ENCODE assay signal across 11 mouse cellular contexts in genomic region chr15:81927741-81928140, GRCm38 (mm10). TPM values are rescaled to one million over a fixed set of nuclear protein-coding genes. Genes with fewer than 3 reads are reported as not detected.
DNase-seq lines count a peak whose midpoint lies in the region; ATAC-seq and TF ChIP-seq lines count a peak whose summit lies in the region.
"Had no signal": no experiment of that assay in that cellular context is flagged by ENCODE, and none has a peak within 500 bp of the region (broad histone marks: within the 10 kb centered on the region; RNA-seq: fewer than 3 reads in every experiment).

No protein-coding gene starts in this region.

- no peak overlapping the region for H3K9ac ChIP-seq in hindbrain, embryonic 12.5 days
- no peak overlapping the region; the same call in 1 of the 2 replicates for H3K9ac ChIP-seq in CH12.LX (ENCODE audit: insufficient read depth, low read depth)
- no peak overlapping the region for H3K9ac ChIP-seq in forebrain, embryonic 15.5 days (replicated peaks)
- no peak overlapping the region for H3K9ac ChIP-seq in midbrain, embryonic 15.5 days
- H3K9ac ChIP-seq: embryonic facial prominence, embryonic 12.5 days had no signal

- in situ Hi-C loops in CH12.LX (cut with MboI; ENCODE audit: low pct_ligation_motif_present, low pct_unique_long_range_greater_than_20kb, low sequenced_read_pairs), result no loop called here

- peaks cover 11% of the 10 kb centered on the region; the same call in 1 of the 2 replicates for H3K36me3 ChIP-seq in hindbrain, embryonic 10.5 days
- H3K36me3 ChIP-seq in hindbrain, embryonic 12.5 days, result no peaks in the 10 kb centered on the region
- peaks cover 6 to 15% of the 10 kb centered on the region in 2 experiments for H3K36me3 ChIP-seq in CH12.LX (replicated peaks in 1 of 2; ENCODE audit: control insufficient read depth in 1 of 2, insufficient read depth in 1 of 2, low read length in 1 of 2)
- H3K36me3 ChIP-seq in forebrain, embryonic 15.5 days, result no peaks in the 10 kb centered on the region; the same call in 1 of the 2 replicates
- H3K36me3 ChIP-seq in midbrain, embryonic 15.5 days (replicated peaks), result no peaks in the 10 kb centered on the region
- H3K36me3 ChIP-seq: embryonic facial prominence, embryonic 12.5 days had no signal

- TF ChIP-seq POLR2A in CH12.LX (IDR thresholded peaks at IDR 0.05; ENCODE audit: low read depth, low read length), result 0 out of 2 replicates have a peak, but pooled peaks have one; percentile 6

- dilution Hi-C loops in CH12.LX (cut with MboI; ENCODE audit: extremely low pct_ligation_motif_present, extremely low pct_unique_long_range_greater_than_20kb, low sequenced_read_pairs), result no loop called here

- no peak for ATAC-seq in hindbrain, embryonic 12.5 days (ENCODE audit: low FRiP score)
- no peak for ATAC-seq in forebrain, embryonic 15.5 days (replicated peaks)
- ATAC-seq in midbrain, embryonic 15.5 days (replicated peaks), result no peak

- H3K9me3 ChIP-seq in hindbrain, embryonic 10.5 days, result no peaks in the 10 kb centered on the region
- H3K9me3 ChIP-seq in hindbrain, embryonic 12.5 days (replicated peaks), result no peaks in the 10 kb centered on the region
- no peaks in the 10 kb centered on the region for H3K9me3 ChIP-seq in CH12.LX (replicated peaks; ENCODE audit: low read length)
- H3K9me3 ChIP-seq in forebrain, embryonic 15.5 days, result no peaks in the 10 kb centered on the region
- no peaks in the 10 kb centered on the region for H3K9me3 ChIP-seq in midbrain, embryonic 15.5 days
- H3K9me3 ChIP-seq: embryonic facial prominence, embryonic 12.5 days; G1E had no signal

- H3K27me3 ChIP-seq in hindbrain, embryonic 10.5 days (ENCODE audit: insufficient read depth, poor library complexity, severe bottlenecking), result no peaks in the 10 kb centered on the region; the same call in 1 of the 2 replicates
- H3K27me3 ChIP-seq in hindbrain, embryonic 12.5 days, result no peaks in the 10 kb centered on the region
- H3K27me3 ChIP-seq in CH12.LX (replicated peaks), result no peaks in the 10 kb centered on the region
- H3K27me3 ChIP-seq in forebrain, embryonic 15.5 days, result no peaks in the 10 kb centered on the region
- no peaks in the 10 kb centered on the region for H3K27me3 ChIP-seq in midbrain, embryonic 15.5 days (replicated peaks)
- H3K27me3 ChIP-seq: embryonic facial prominence, embryonic 12.5 days had no signal

- peaks cover 23% of the 10 kb centered on the region for H3K79me2 ChIP-seq in CH12.LX (replicated peaks; ENCODE audit: control insufficient read depth, extremely low read depth, insufficient read depth, poor library complexity, severe bottlenecking)

- WGBS in hindbrain, embryonic 10.5 days, result 69% methylated on average over 4 of the region's 4 CpGs
- 52% methylated on average over 4 of the region's 4 CpGs for WGBS in hindbrain, embryonic 12.5 days
- 26% methylated on average over 4 of the region's 4 CpGs for WGBS in forebrain, embryonic 15.5 days
- WGBS in midbrain, embryonic 15.5 days, result 49% methylated on average over 4 of the region's 4 CpGs

- no peak for TF ChIP-seq RAD21 in CH12.LX (IDR thresholded peaks at IDR 0.05; ENCODE audit: low read depth, low read length)

- peaks cover 33% of the 10 kb centered on the region for H3K4me1 ChIP-seq in hindbrain, embryonic 10.5 days (replicated peaks)
- peaks cover 21% of the 10 kb centered on the region for H3K4me1 ChIP-seq in hindbrain, embryonic 12.5 days
- H3K4me1 ChIP-seq in CH12.LX (ENCODE audit: control insufficient read depth in 1 of 2, insufficient read depth in 2 of 2), result peaks cover 18 to 52% of the 10 kb centered on the region in 2 experiments
- peaks cover 31% of the 10 kb centered on the region for H3K4me1 ChIP-seq in forebrain, embryonic 15.5 days
- peaks cover 34% of the 10 kb centered on the region for H3K4me1 ChIP-seq in midbrain, embryonic 15.5 days

- TF ChIP-seq CTCF in CH12.LX (conservative IDR thresholded peaks at IDR 0.05 in 1 of 2, IDR thresholded peaks at IDR 0.05 in 1 of 2; ENCODE audit: low read depth in 2 of 2, low read length in 2 of 2), result no peak

- no peak overlapping the region for H3K4me2 ChIP-seq in hindbrain, embryonic 12.5 days (replicated peaks)
- peak overlapping the region; percentile 37 for H3K4me2 ChIP-seq in CH12.LX (ENCODE audit: insufficient read depth, low read depth, poor library complexity, severe bottlenecking)
- no peak overlapping the region for H3K4me2 ChIP-seq in forebrain, embryonic 15.5 days (replicated peaks)
- H3K4me2 ChIP-seq in midbrain, embryonic 15.5 days, result no peak overlapping the region
- H3K4me2 ChIP-seq: embryonic facial prominence, embryonic 12.5 days had no signal

- DNase-seq in hindbrain, embryonic 10.5 days (ENCODE audit: low spot score), result no peak
- no peak for DNase-seq in CH12.LX (ENCODE audit: extremely low read depth)
- no peak for DNase-seq in embryo, embryonic 10 days (ENCODE audit: low spot score)
- DNase-seq in layer of hippocampus, postnatal 36 days, result no peak
- no peak for DNase-seq in urinary bladder, adult 2 months (ENCODE audit: low spot score)

- no peak overlapping the region for H3K4me3 ChIP-seq in hindbrain, embryonic 10.5 days
- no peak overlapping the region for H3K4me3 ChIP-seq in hindbrain, embryonic 12.5 days
- H3K4me3 ChIP-seq in CH12.LX (replicated peaks in 1 of 3; ENCODE audit: low read depth in 2 of 3, low read length in 2 of 3, poor library complexity in 1 of 3), result no peak overlapping the region
- no peak overlapping the region for H3K4me3 ChIP-seq in forebrain, embryonic 15.5 days
- H3K4me3 ChIP-seq in midbrain, embryonic 15.5 days, result no peak overlapping the region
- H3K4me3 ChIP-seq: embryonic facial prominence, embryonic 12.5 days had no signal

- TF ChIP-seq EP300 in CH12.LX (IDR thresholded peaks at IDR 0.05; ENCODE audit: low read length), result 0 out of 2 replicates have a peak, but pooled peaks have one; percentile 32

- peak overlapping the region; percentile 36; the same call in 1 of the 2 replicates for H3K27ac ChIP-seq in hindbrain, embryonic 10.5 days
- no peak overlapping the region for H3K27ac ChIP-seq in hindbrain, embryonic 12.5 days
- H3K27ac ChIP-seq in CH12.LX (ENCODE audit: insufficient read depth, low read depth), result peak overlapping the region; percentile 91
- peak overlapping the region; percentile 87 for H3K27ac ChIP-seq in forebrain, embryonic 15.5 days (replicated peaks)
- peak overlapping the region; percentile 84 for H3K27ac ChIP-seq in midbrain, embryonic 15.5 days
- H3K27ac ChIP-seq: embryonic facial prominence, embryonic 12.5 days had no signal

RNA-seq across cellular contexts. Expression of gene Polr3h, which starts 1.7 kb away (rescaled TPM):
- polyA plus RNA-seq in hindbrain, embryonic 10.5 days (2016; fragmentation: Nextera tagmentation; extraction: Ambion mirVana), result 84.8 and 86.3 TPM in 2 replicates
- 58.0 and 58.4 TPM in 2 replicates for polyA plus RNA-seq in hindbrain, embryonic 12.5 days (2016; fragmentation: Nextera tagmentation; extraction: Ambion mirVana)
- total RNA-seq in CH12.LX (2012; rRNA removed) (59.3 and 64.9 TPM in 2 replicates), CH12.LX (2014; rRNA removed) (40.5 and 40.7 TPM in 2 replicates)
- 153 and 224 TPM in 2 replicates for polyA plus RNA-seq in CH12.LX (2012; ENCODE audit: insufficient read length, low read depth)
- 89.8 and 91.2 TPM in 2 replicates for polyA plus RNA-seq in forebrain, embryonic 15.5 days (2015; fragmentation: Nextera tagmentation; extraction: Ambion mirVana)
- 81.5 and 83.1 TPM in 2 replicates for polyA plus RNA-seq in midbrain, embryonic 15.5 days (2015; fragmentation: Nextera tagmentation; extraction: Ambion mirVana)
- 10 to 100 TPM; 44.5 to 48.2 TPM for total RNA-seq in layer of hippocampus, postnatal 36 days (2021)
- 17.2 and 17.4 TPM in 2 replicates for polyA plus RNA-seq in urinary bladder, adult 2 months (2012; rRNA removed)

RNA-seq across cellular contexts. Expression of gene Csdc2, which starts 8.8 kb away (rescaled TPM):
- polyA plus RNA-seq in hindbrain, embryonic 10.5 days (2016; fragmentation: Nextera tagmentation; extraction: Ambion mirVana), result 13.8 and 33.7 TPM in 2 replicates
- polyA plus RNA-seq in hindbrain, embryonic 12.5 days (2016; fragmentation: Nextera tagmentation; extraction: Ambion mirVana), result 48.0 and 57.1 TPM in 2 replicates
- 0.08 and 0.13 TPM in 2 replicates for total RNA-seq in CH12.LX (2012; rRNA removed)
- total RNA-seq in CH12.LX (2014; rRNA removed), result not detected in 2 replicates
- polyA plus RNA-seq in CH12.LX (2012; ENCODE audit: insufficient read length, low read depth), result 0.43 and 0.45 TPM in 2 replicates
- 130 and 133 TPM in 2 replicates for polyA plus RNA-seq in forebrain, embryonic 15.5 days (2015; fragmentation: Nextera tagmentation; extraction: Ambion mirVana)
- polyA plus RNA-seq in midbrain, embryonic 15.5 days (2015; fragmentation: Nextera tagmentation; extraction: Ambion mirVana), result 248 and 250 TPM in 2 replicates
- 10 to 100 TPM; 74.5 to 77.1 TPM for total RNA-seq in layer of hippocampus, postnatal 36 days (2021)
- polyA plus RNA-seq in urinary bladder, adult 2 months (2012; rRNA removed), result 20.2 and 29.6 TPM in 2 replicates
- total RNA-seq: G1E; megakaryocyte progenitor cell, adult 5-6 weeks had no signal
- polyA plus RNA-seq: G1E had no signal

RNA-seq across cellular contexts. Expression of gene Pmm1, which starts 33.0 kb away (rescaled TPM):
- polyA plus RNA-seq in hindbrain, embryonic 10.5 days (2016; fragmentation: Nextera tagmentation; extraction: Ambion mirVana), result 37.3 and 39.0 TPM in 2 replicates
- polyA plus RNA-seq in hindbrain, embryonic 12.5 days (2016; fragmentation: Nextera tagmentation; extraction: Ambion mirVana), result 30.7 and 32.3 TPM in 2 replicates
- 120 and 128 TPM in 2 replicates for total RNA-seq in CH12.LX (2012; rRNA removed)
- total RNA-seq in CH12.LX (2014; rRNA removed), result 48.3 and 51.8 TPM in 2 replicates
- polyA plus RNA-seq in CH12.LX (2012; ENCODE audit: insufficient read length, low read depth), result 140 and 153 TPM in 2 replicates
- 82.5 and 84.5 TPM in 2 replicates for polyA plus RNA-seq in forebrain, embryonic 15.5 days (2015; fragmentation: Nextera tagmentation; extraction: Ambion mirVana)
- polyA plus RNA-seq in midbrain, embryonic 15.5 days (2015; fragmentation: Nextera tagmentation; extraction: Ambion mirVana), result 84.3 and 89.9 TPM in 2 replicates
- total RNA-seq in layer of hippocampus, postnatal 36 days (2021), result 100 to 1,000 TPM; 209 to 220 TPM
- 76.2 and 80.5 TPM in 2 replicates for polyA plus RNA-seq in urinary bladder, adult 2 months (2012; rRNA removed)

RNA-seq across cellular contexts. Expression of gene 1700029P11Rik, which starts 52.6 kb away (rescaled TPM):
- not detected in 2 replicates for polyA plus RNA-seq in hindbrain, embryonic 10.5 days (2016; fragmentation: Nextera tagmentation; extraction: Ambion mirVana)
- polyA plus RNA-seq in hindbrain, embryonic 12.5 days (2016; fragmentation: Nextera tagmentation; extraction: Ambion mirVana), result not detected in 2 replicates
- not detected in 2 replicates for total RNA-seq in CH12.LX (2012; rRNA removed)
- not detected in 2 replicates for total RNA-seq in CH12.LX (2014; rRNA removed)
- not detected in 2 replicates for polyA plus RNA-seq in CH12.LX (2012; ENCODE audit: insufficient read length, low read depth)
- polyA plus RNA-seq in forebrain, embryonic 15.5 days (2015; fragmentation: Nextera tagmentation; extraction: Ambion mirVana), result not detected in 2 replicates
- not detected in 2 replicates for polyA plus RNA-seq in midbrain, embryonic 15.5 days (2015; fragmentation: Nextera tagmentation; extraction: Ambion mirVana)
- total RNA-seq in layer of hippocampus, postnatal 36 days (2021), result not detected
- polyA plus RNA-seq in urinary bladder, adult 2 months (2012; rRNA removed), result not detected in 2 replicates
- total RNA-seq: G1E; megakaryocyte progenitor cell, adult 5-6 weeks had no signal
- polyA plus RNA-seq: embryonic facial prominence, embryonic 12.5 days; G1E had no signal

RNA-seq across cellular contexts. Expression of gene Aco2, which starts 55.6 kb away (rescaled TPM):
- 157 and 175 TPM in 2 replicates for polyA plus RNA-seq in hindbrain, embryonic 10.5 days (2016; fragmentation: Nextera tagmentation; extraction: Ambion mirVana)
- 193 TPM in 2 replicates for polyA plus RNA-seq in hindbrain, embryonic 12.5 days (2016; fragmentation: Nextera tagmentation; extraction: Ambion mirVana)
- total RNA-seq in CH12.LX (2012; rRNA removed), result 177 and 190 TPM in 2 replicates
- total RNA-seq in CH12.LX (2014; rRNA removed), result 150 and 161 TPM in 2 replicates
- polyA plus RNA-seq in CH12.LX (2012; ENCODE audit: insufficient read length, low read depth), result 205 and 222 TPM in 2 replicates
- 243 and 244 TPM in 2 replicates for polyA plus RNA-seq in forebrain, embryonic 15.5 days (2015; fragmentation: Nextera tagmentation; extraction: Ambion mirVana)
- polyA plus RNA-seq in midbrain, embryonic 15.5 days (2015; fragmentation: Nextera tagmentation; extraction: Ambion mirVana), result 265 and 271 TPM in 2 replicates
- 100 to 1,000 TPM; 449 to 462 TPM for total RNA-seq in layer of hippocampus, postnatal 36 days (2021)
- 185 and 189 TPM in 2 replicates for polyA plus RNA-seq in urinary bladder, adult 2 months (2012; rRNA removed)

Comparison
In these comparisons a context has a peak if more than half of its experiments do, and no peak if none do; other contexts are left out.
1. RNA of gene Csdc2, which starts 8.8 kb away (polyA plus RNA-seq): 248 to 250 TPM in midbrain, embryonic 15.5 days, 130 to 133 TPM in forebrain, embryonic 15.5 days, 48.0 to 57.1 TPM in hindbrain, embryonic 12.5 days, 13.8 to 33.7 TPM in hindbrain, embryonic 10.5 days and 20.2 to 29.6 TPM in urinary bladder, adult 2 months; 0.43 to 0.45 TPM in CH12.LX; every median in the first group is over 10 times any median in the second.